Mouse (Mus musculus) left cerebral cortex, adult 9 months (tissue): ENCODE measurements around the gene Thoc6.

Experiments used
- DNase-seq, 2 experiments: peaks; one replicate each; pipeline ENCODE4 v3.0.0; 2022; ENCODE audit warnings: low spot score in 2 of 2

The Thoc6 gene

GRCm38 (mm10) chr17:23630195-23631020, 43.3 kb downstream of the Thoc6 start:
- DNase-seq, result peak; percentile 40 to 89

DNA sequence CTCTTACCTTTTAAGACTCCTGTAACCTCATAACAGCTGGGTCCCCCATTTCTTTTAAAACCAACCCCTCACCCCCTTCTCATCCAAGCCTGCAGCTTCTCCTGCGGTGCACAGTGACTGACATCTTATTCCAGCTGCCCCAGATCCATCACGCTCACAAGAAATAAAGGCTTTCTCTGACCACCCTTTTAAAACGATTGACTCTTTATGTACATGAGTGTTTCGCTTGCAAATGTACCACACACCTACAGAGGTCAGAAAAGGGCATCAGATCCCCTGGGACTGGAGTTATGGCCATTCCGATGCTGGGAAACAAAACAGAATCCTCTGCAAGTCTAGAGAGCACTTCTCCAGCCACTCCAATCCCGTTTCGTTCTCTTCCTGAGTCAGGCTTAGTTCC, 45.9 kb downstream of the Thoc6 start:
- DNase-seq, result no peak

DNA sequence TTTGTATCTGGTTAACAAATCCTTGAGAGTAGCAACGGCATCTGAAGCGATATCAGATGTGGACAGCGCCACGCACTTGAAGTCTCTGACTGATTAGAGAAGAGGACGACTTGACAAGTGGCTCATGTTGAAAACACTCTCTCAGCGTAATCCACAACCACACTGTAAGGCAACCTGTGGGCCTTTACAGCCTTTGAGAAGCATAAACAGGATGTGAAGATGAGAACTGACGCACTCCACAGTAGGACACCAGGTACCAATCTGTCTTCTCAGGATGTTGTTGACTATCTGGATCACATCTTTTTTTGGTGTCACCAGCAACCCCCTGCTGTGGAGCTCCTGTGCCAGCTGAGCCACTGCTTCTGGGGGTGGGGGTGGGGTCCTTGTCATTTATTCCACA, 53.3 kb downstream of the Thoc6 start:
- DNase-seq, result no peak
